Mouse (Mus musculus): ENCODE data around the gene Iah1. TPM values are rescaled to one million over a fixed set of nuclear protein-coding genes. Genes with fewer than 3 reads are reported as not detected.

Gene Iah1
- total RNA-seq, 2 experiments from 2014 or later: 9.5 to 14.2 TPM

GRCm38 (mm10) chr12:21368376-21369086, 52.3 kb downstream of the Iah1 start:
- no peak for DNase-seq

- no peak for DNase-seq
Measured at GRCm38 (mm10) chr12:21369087-21369410, 52.9 kb downstream of the Iah1 start.

DNA sequence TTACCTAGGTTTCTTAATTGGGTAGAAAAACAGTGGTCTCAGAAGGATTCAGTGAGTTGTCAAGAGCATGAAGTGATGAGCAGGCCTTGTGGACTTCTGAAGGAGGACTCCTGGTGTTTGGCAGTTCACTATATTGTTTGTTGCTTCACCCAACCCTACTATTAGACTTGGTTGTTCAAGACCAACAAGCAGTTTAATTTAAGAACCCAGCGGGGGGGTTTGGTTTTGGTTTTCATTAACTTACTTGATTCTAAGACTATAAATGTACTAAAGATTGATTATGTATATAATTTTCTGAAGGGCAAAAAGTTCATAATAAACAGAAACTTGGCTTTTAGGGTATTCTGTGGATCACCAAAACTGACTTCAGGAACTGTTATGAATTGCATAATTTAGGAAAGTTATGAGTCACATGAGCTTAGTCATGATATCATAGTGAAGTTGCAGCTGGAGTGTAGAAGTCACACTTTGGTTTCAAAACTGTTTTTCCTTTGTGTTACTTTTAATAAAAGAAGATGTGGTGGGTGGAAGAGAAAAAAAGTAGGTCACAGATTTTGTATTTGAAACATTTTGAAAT, 53.9 kb downstream of the Iah1 start:
- DNase-seq: no peak

DNA sequence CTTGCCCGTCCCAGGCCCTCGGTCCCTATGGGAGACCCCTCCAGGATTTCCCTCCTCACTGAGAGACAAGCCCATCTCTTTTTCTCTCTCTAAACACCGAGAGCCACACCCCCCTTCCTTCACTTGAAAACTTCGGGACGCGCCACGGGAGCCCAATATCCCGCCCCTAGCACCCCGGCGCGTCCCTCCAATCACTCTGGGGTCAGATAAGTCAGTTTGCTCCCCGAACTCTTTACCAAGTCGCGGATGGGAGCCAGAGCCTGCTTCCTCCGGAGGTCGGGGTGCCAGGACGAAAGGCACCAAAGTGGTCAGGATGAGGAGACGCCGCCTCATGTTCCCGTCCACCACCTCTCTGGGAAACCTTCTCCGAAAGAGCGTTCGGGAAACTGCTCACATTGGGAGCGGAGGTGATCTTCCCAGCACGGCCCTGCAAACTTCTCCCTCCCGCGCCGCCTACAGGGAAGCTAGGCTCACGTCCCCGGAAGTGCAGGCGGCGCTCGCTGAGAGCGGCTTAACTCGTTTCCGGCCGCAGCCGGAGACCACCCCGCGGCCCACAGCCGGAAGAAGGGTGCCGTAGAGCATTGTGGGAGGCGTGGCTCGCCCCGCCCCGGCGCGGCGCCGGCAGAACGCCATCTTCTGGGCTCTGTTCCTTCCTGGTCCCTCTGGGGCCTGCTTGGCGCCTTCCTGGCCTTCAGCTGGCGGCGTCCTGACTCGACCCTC, 57.1 kb downstream of the Iah1 start, which contains the start of gene Adam17:
TSS of gene Adam17 (minus strand) at position 533 of the 720 bp plus-strand sequence.
- DNase-seq: peak; percentile 96

Other genes starting within 250 kb of the Iah1 start
- gene Cpsf3, start 31.0 kb upstream of the Iah1 start, total RNA-seq (2021): 10 to 100 TPM; 29.8 to 33.6 TPM
- 10 to 100 TPM; 32.2 to 34.8 TPM for gene Itgb1bp1, start 30.1 kb upstream of the Iah1 start, total RNA-seq (2021)
- 10 to 100 TPM; 31.2 to 36.6 TPM for gene Adam17, start 57.2 kb downstream of the Iah1 start, total RNA-seq (2021)
- 10 to 100 TPM; 81.9 to 99.8 TPM for gene Ywhaq, start 101.2 kb downstream of the Iah1 start, total RNA-seq (2021)